Mouse (Mus musculus) A20 (cell line): ENCODE measurements around the gene Gm20773.
"Not testable (repeated sequence)": the region's sequence is repeated elsewhere in the genome, so short reads cannot be mapped to it uniquely, and the experiment has no call there.

Experiments used
- DNase-seq: peaks from one replicate; pipeline ENCODE4 v3.0.0-alpha.2; 2011; ENCODE audit warnings: low read depth, low spot score

The Gm20773 gene

DNA sequence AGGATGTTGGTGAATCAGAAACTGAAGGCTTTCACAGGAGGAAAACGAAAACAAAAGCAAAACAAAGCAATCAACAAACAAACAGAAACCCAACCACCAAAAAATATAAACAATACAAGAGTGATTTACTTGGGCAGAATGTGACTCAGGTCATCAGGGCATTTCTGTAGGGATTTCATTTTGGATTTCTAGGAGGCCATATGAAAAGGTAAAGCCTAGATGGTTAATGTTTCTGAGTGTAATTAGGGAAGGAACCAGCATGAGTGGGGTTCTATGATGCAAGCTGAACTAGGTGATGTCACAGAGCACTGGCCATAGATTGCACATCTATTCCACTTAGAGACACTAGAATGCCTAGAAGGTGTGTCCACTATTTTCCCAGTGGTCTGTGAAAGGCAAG lies at the start of gene Gm20773:
Gene Gm20773, plus strand, starts transcription at position 301 of the 400 bp plus-strand sequence.
- not testable (repeated sequence) for DNase-seq

DNA sequence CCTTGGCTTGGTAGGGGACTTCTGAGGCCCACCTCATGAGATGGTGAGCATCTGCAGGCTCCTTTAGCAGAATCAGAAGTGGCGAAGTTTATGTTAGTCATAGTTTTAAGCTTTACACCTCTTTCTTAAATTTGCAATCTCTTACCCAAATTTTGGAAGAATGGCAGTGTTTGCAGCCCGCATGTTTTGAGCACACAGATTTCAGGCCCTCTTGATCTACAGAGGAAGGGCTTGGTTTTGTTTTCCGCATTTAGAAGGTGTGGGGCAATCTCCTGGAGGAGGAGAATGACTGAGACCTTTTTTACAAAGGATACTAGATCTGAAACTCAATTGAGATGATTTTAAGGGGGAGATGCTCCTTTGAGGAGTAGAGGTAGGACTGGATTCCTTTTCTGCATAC lies 28.3 kb upstream of the Gm20773 start, which contains the start of gene Gm21866:
Gene Gm21866, minus strand, starts transcription at position 101 of the 400 bp plus-strand sequence.
- DNase-seq, result not testable (repeated sequence)
